Mouse (Mus musculus) kidney, postnatal 25 days (tissue): ENCODE results near the gene Ubtd2.
A peak's percentile ranks its signal among the peaks of the same experiment; 100 is the strongest.

ENCODE experiments used
- DNase-seq, 2 experiments: peaks; one replicate each; pipeline ENCODE4 v3.0.0; 2021; ENCODE audit warnings: mixed read lengths in 2 of 2

The Ubtd2 gene

GRCm38 (mm10) chr11:32548240-32548639 lies 93.1 kb downstream of the Ubtd2 start:
- DNase-seq = no peak

DNA sequence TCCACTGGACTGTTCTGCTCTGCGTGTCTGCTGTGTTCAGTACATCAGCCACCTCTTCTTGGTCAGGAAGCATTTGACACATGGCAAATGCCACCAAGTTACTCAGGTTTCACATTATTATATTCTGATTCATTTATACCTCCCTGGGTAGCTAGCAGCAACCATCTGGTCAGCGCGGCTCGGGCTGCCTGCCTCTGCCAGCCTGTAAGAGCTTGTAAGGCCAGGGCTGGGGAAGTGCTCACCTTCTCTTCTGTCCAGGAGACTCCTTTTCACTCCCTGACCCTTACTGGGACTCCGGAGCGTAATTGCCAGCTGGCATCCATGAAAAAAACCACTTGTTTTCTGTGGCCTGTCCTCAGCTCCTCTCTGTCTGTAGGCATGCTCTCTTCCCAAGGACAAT lies 94.1 kb downstream of the Ubtd2 start:
- no peak for DNase-seq

DNA sequence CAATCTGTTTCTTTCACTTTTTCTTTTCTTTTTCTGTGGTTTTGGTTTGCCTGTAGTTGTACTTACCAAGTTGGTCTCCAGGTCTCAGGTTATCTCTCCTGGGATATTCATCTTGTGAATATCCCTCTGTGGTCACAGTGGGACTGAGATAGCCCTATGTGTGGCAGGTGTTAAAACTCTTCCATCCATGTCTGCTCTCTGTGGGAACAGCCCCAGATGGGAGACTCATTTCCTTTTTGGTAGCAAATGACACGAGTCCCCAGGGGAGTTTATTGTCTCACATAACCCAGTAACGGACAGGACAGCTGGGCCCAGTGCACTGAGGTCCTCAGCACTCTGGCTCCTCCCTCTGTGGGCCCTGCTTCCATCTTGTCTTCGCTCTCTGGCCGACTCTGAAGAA lies 94.9 kb downstream of the Ubtd2 start:
- DNase-seq = peak in 1 of 2 experiments; percentile 25

- no peak for DNase-seq
Observed at GRCm38 (mm10) chr11:32551056-32551455, 95.9 kb downstream of the Ubtd2 start.

DNA sequence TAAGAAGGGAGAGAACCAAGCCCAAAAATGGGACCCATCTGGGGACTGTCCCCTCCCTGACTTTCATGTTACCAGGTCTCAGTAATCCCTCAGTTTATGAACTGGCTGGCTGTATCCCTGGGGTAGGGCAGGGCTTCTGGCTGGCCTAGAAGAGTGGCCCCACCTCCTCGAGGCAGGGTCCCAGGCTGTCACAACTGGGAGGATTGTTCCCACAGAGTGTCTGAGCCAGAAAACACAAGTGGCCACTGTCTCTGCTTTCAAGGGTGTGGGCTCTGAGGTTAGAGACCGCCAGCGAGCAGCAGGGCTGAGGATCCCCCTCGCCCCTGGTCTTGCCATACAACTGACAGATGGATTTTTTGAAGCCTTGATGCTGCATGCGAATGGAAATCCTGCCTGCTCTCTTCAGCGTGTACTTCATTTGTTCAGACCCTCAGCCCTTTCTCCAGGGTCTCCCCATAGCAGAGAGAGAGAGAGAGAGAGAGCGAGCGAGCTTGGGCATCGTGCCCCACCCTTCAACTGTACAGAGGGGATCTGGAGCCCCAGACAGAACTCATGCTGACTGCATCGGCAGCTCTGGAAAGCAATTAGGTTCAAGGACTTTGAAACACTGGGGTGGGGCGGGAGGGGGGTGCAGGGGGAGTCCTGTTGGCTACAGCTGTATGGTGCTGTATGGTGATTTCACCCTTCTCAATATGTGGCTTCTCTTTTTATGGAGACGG lies 96.6 kb downstream of the Ubtd2 start:
- no peak for DNase-seq

- DNase-seq = peak; percentile 42 to 74
Observed at GRCm38 (mm10) chr11:32552401-32553090, 97.4 kb downstream of the Ubtd2 start.

GRCm38 (mm10) chr11:32553311-32554140 lies 98.4 kb downstream of the Ubtd2 start:
- no peak for DNase-seq

GRCm38 (mm10) chr11:32554141-32555091 lies 99.2 kb downstream of the Ubtd2 start:
- DNase-seq = no peak

DNA sequence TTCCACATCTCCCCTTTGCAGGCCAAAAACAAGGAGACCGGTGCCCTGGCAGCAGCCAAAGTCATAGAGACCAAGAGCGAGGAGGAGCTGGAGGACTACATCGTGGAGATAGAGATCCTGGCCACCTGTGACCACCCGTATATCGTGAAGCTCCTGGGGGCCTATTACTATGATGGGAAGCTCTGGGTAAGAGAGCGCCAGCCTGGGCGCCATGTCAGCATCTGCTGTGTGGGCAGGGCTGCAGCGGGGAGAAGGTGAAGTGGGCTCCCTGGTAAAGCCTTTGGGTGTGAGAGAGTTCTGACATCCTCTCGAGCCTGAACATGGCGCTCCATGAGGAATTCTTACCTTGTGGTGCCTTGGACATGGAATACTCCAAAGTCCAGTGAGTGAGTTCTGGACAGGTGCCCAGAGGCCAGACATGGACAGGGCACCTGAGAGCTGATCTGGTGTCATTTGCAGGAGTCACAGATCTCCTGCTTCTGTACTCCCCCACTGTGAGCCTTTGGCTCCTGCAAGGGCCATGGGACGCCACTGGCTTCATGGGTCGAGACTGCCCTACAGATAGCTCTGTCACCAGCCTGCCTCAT lies 100.0 kb downstream of the Ubtd2 start:
- DNase-seq = peak in 1 of 2 experiments; percentile 53

DNA sequence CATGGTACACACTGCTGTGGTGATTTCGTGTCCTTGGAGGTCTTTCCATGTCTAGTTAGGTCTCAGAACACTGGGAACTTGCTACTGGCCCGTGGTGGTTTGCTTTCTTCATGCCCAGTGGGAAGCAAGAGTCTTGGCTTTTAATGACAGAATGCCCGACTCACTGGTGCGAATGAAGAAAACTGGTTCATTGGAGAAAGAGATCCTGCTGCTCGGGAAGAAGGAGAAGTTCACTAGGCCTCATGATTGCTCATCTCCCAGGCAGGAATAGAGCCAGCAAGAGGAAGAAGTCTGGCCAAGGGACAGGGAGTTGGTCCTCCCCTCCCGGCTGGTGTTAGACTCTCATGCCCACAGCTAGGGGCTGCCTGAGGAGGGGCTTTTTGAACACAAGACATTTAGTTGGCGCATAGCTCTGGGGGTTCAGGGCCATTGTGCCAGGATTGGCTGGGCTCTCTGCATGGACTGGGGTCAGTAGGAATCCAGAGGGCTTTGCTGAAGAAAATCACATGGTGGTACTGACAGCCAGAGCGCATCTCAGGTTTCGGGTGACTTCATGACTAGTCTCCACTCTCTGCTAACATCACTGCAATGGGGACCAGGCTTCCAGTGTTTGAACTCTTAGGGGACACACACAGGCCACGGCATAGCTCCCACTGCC lies 101.3 kb downstream of the Ubtd2 start:
- DNase-seq = no peak

DNA sequence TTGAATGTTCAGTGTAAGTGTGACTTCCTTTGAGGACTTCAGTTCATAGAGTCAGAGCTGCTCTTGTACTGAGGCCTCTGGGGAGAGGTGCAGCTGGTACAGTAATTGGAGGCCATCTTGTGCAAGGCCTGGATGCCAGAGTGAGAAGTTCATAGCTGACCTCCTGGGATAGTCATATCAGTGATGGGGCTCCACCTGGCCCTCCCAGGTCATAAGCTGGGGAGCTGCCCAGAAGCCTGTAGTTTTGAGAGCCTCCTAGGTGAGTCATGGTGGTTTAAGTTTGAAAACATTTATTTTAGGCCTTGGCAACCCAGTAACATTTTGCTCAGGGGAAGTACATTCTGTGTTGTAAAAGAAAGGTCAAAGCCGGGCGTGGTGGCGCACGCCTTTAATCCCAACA lies 102.9 kb downstream of the Ubtd2 start:
- no peak for DNase-seq

DNA sequence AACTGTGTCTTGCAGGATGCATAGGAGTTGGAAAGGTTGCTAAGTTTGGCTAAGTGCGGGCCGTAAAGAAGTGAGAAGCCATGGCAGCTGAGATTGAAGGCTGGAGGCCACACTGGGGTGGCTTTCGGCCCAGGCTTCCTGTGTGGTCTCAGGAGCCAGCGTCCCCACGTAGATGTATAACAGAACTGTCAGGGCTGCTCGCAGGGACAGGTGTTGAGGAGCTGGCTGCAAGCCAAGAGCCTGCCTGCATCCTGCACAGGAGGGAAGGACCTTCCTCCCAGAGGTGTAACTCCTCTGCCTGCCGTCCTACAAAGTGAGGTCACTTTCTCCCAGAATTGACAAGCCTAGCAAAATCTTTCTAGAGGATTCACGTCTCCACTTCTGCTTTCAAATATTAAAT lies 103.5 kb downstream of the Ubtd2 start:
- DNase-seq = peak; percentile 50 to 66

GRCm38 (mm10) chr11:32560015-32560770 lies 105.0 kb downstream of the Ubtd2 start:
- DNase-seq = no peak

DNA sequence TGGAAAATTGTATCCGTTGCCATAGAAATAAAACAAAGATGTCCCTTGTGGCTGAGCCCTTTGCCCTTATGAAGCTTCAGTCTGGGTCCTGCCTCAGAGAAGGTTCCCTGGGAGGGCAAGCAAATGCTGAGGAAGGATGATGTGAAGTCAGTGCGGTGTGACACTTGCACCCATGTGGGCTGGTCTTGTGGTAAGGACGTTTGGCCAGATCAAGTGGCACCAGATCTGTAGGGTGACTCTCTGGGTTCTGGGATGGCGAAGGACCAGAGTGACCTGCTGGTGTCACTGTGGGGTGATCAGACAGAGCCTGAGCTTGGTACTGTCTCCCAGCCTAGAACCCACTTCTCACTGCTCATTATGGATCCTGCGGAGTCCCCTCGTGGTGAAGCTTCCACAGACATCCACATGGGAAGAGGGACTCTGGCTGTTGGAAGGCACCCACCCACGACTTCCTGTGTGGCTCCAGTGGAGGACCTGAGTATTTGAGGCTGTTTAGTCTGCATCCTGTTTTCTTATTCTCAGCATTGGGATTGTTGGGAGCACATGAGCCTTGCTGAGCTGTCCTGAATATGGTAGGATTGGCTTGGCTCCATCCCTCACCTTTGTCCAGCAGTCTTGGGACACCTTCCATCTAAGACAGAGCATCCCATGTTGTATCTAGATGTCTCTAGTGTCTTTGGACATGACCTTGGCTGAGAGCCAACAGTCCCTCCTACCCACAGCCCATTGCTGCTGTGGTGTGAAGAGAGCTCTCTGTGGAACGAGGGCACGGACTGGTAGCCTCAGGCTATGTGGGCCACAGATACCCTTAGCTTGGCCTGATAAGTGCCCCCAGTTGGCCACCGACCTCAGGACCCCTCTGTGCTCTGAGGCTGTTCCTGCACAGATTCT lies 106.5 kb downstream of the Ubtd2 start:
- peak; percentile 24 to 68 for DNase-seq

DNA sequence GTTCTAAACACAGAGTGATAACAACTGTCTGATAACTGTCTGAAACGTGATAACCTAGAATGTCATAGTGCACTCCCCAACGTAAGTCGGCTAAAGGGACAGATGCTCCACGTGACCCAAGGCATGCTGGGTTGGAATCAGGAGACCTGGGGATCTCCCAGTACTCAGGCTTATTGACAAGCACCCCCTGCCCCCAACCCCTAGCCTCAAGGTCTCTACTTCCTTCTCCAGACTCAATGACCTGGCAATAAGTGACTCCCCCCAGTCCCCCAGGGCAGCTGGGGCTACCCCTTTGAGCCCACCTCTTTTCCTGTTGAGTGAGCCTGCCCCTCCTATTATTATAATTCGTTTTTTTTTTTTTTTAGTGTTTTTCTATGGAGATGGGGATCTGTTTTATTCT lies 107.5 kb downstream of the Ubtd2 start:
- DNase-seq = no peak

- DNase-seq = no peak
Observed at GRCm38 (mm10) chr11:32563660-32564059, 108.5 kb downstream of the Ubtd2 start.

DNA sequence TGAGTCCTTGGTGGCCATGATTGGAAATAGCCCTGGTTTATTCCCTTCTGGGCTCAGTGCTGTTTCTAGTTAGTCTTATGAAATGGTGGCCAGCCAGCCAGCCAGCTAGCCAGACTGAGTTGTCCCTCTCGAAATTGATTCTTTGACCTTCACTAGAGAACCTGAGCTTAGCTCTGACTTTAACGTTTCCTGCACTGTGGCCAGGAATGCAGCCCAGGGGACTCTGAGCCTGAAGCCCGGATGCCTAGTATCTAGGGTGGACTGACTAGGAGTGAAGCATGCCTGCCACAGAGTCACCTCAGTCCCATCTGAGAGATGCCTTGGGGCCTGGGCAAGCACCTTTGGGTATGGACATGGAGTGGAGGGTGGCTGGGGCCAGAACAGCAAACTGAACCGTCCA lies 109.5 kb downstream of the Ubtd2 start:
- DNase-seq = no peak

- DNase-seq = peak in 1 of 2 experiments; percentile 55
Observed at GRCm38 (mm10) chr11:32565088-32565487, 109.9 kb downstream of the Ubtd2 start.

DNA sequence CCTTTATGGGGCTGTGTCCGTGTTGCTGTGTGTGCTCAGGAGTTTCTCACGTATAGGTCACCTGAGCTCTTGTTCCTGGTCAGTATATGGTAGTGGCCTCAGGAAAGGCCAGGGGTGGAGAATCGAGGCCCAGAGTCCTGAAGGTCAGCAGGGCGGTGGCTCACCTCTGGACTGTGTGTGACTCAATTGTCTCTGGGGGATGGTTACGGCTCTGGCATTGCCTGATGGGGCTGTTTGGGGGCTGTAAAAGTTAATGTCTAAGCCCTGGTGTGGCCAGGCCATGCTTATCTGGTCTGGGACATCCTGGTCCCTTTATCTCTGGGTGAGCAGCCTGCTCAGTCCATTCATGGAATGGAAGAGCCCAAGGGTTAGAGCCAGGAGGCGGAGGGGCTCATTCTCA lies 111.0 kb downstream of the Ubtd2 start:
- no peak for DNase-seq
